Mouse (Mus musculus) CH12.LX (cell line): ENCODE data around the gene Megf11. TPM values are rescaled to one million over a fixed set of nuclear protein-coding genes. Genes with fewer than 3 reads are reported as not detected.

ENCODE experiments used
- DNase-seq: peaks from one replicate; pipeline ENCODE4 v3.0.0-alpha.2; 2013; ENCODE audit errors: extremely low read depth
- H3K27ac ChIP-seq: 2 replicates; pipeline ENCODE4 v1.5.1; 2012; ENCODE audit warnings: low read depth, mild to moderate bottlenecking, control low read depth, moderate library complexity; ENCODE audit not compliant: insufficient read depth
- H3K27me3 ChIP-seq: replicated peaks from 2 replicates; pipeline ENCODE3; 2012; ENCODE audit warnings: inconsistent platforms
- H3K36me3 ChIP-seq, 2 experiments: replicated peaks in 1 of 2; 2 replicates each; pipeline versions ENCODE3 to v1.6.1; 2012; ENCODE audit warnings: inconsistent platforms in 1 of 2, low read length in 1 of 2, mild to moderate bottlenecking in 1 of 2, mixed read lengths in 1 of 2, moderate library complexity in 1 of 2; ENCODE audit not compliant: control insufficient read depth in 1 of 2, insufficient read depth in 1 of 2
- H3K4me1 ChIP-seq, 2 experiments: 2 replicates each; pipeline ENCODE4 v1.6.1; 2012; ENCODE audit warnings: inconsistent platforms in 1 of 2, moderate library complexity in 1 of 2; ENCODE audit not compliant: insufficient read depth in 2 of 2, control insufficient read depth in 1 of 2
- H3K4me2 ChIP-seq: 2 replicates; pipeline ENCODE4 v1.6.1; 2012; ENCODE audit warnings: low read depth, mild to moderate bottlenecking, control low read depth; ENCODE audit not compliant: poor library complexity, insufficient read depth, severe bottlenecking
- H3K4me3 ChIP-seq, 3 experiments: fragments of 150-350 bp in 1 of 3; sonication (generic) in 1 of 3; replicated peaks in 1 of 3; 2 replicates each; pipeline versions ENCODE3 to v1.5.1; 2011 to 2012; ENCODE audit warnings: low read depth in 2 of 3, low read length in 2 of 3, mild to moderate bottlenecking in 2 of 3, moderate library complexity in 2 of 3, control low read depth in 1 of 3, improper control_type of control experiment in 1 of 3, inconsistent platforms in 1 of 3, mixed read lengths in 1 of 3; ENCODE audit not compliant: poor library complexity in 1 of 3
- H3K79me2 ChIP-seq: replicated peaks from 2 replicates; pipeline ENCODE4 v1.6.1; 2012; ENCODE audit warnings: mild to moderate bottlenecking, moderate library complexity; ENCODE audit not compliant: control insufficient read depth, poor library complexity, insufficient read depth, severe bottlenecking; ENCODE audit errors: extremely low read depth
- H3K9ac ChIP-seq: 2 replicates; pipeline ENCODE4 v1.6.1; 2012; ENCODE audit warnings: low read depth, mild to moderate bottlenecking, control low read depth, moderate library complexity; ENCODE audit not compliant: insufficient read depth
- H3K9me3 ChIP-seq: replicated peaks from 2 replicates; pipeline ENCODE3; 2012; ENCODE audit warnings: low read length, inconsistent platforms, mixed read lengths
- E2F4 ChIP-seq: IDR thresholded peaks from 2 replicates; pipeline ENCODE4 v1.6.1; 2011; ENCODE audit warnings: low read depth, low read length, improper control_type of control experiment; ENCODE audit not compliant: insufficient replicate concordance
- ELF1 ChIP-seq: IDR thresholded peaks from 2 replicates; pipeline ENCODE4 v1.6.1; 2014; ENCODE audit warnings: low read depth, mild to moderate bottlenecking, inconsistent platforms, low read length, improper control_type of control experiment
- EP300 ChIP-seq: IDR thresholded peaks from 2 replicates; pipeline ENCODE4 v1.6.1; 2011; ENCODE audit warnings: low read length, improper control_type of control experiment
- GABPA ChIP-seq: IDR thresholded peaks from 2 replicates; pipeline ENCODE4 v1.6.1; 2012; ENCODE audit warnings: low read depth, low read length, improper control_type of control experiment, inconsistent platforms; ENCODE audit not compliant: insufficient replicate concordance
- JUND ChIP-seq: conservative IDR thresholded peaks from 2 replicates; pipeline ENCODE4 v1.6.1; 2011; ENCODE audit warnings: low read depth, low read length, improper control_type of control experiment
- MAZ ChIP-seq: IDR thresholded peaks from 2 replicates; pipeline ENCODE4 v1.6.1; 2012; ENCODE audit warnings: low read depth, mild to moderate bottlenecking, inconsistent platforms, low read length, improper control_type of control experiment, moderate library complexity
- MEF2A ChIP-seq: IDR thresholded peaks from 2 replicates; pipeline ENCODE4 v1.6.1; 2014; ENCODE audit warnings: low read depth, mild to moderate bottlenecking, inconsistent platforms, low read length, improper control_type of control experiment, borderline replicate concordance
- MXI1 ChIP-seq: IDR thresholded peaks from 2 replicates; pipeline ENCODE4 v1.6.1; 2011; ENCODE audit warnings: mild to moderate bottlenecking, low read depth, low read length, improper control_type of control experiment
- NELFE ChIP-seq: IDR thresholded peaks from 2 replicates; pipeline ENCODE4 v1.6.1; 2011; ENCODE audit warnings: low read depth, low read length, improper control_type of control experiment
- NRF1 ChIP-seq: IDR thresholded peaks from 2 replicates; pipeline ENCODE4 v1.6.1; 2014; ENCODE audit warnings: low read depth, mild to moderate bottlenecking, inconsistent platforms, low read length, improper control_type of control experiment, moderate library complexity
- PAX5 ChIP-seq: IDR thresholded peaks from 2 replicates; pipeline ENCODE4 v1.6.1; 2012; ENCODE audit warnings: low read length, inconsistent platforms, mixed read lengths
- POLR2AphosphoS2 ChIP-seq: IDR thresholded peaks from 2 replicates; pipeline ENCODE4 v1.6.1; 2011; ENCODE audit warnings: low read depth, low read length, improper control_type of control experiment
- SMC3 ChIP-seq: IDR thresholded peaks from 2 replicates; pipeline ENCODE4 v1.6.1; 2011; ENCODE audit warnings: low read depth, low read length, improper control_type of control experiment
- UBTF ChIP-seq: IDR thresholded peaks from 2 replicates; pipeline ENCODE4 v1.6.1; 2012; ENCODE audit warnings: low read depth, mild to moderate bottlenecking, inconsistent platforms, low read length, improper control_type of control experiment, moderate library complexity
- USF1 ChIP-seq: IDR thresholded peaks from 2 replicates; pipeline ENCODE4 v1.6.1; 2014; ENCODE audit warnings: low read depth, mild to moderate bottlenecking, inconsistent platforms, low read length, improper control_type of control experiment
- ZNF384 ChIP-seq: IDR thresholded peaks from 2 replicates; pipeline ENCODE4 v1.6.1; 2012; ENCODE audit warnings: low read depth, low read length, improper control_type of control experiment, inconsistent platforms
- dilution Hi-C: fragments of 300-500 bp; cut with MboI; formaldehyde crosslinking; loops from 2 replicates; pipeline ENCODE4 v1.14.3; 2020; ENCODE audit warnings: low sequenced_read_pairs; ENCODE audit not compliant: extremely low pct_unique_long_range_greater_than_20kb, extremely low pct_ligation_motif_present
- in situ Hi-C: fragments of 300-500 bp; cut with MboI; formaldehyde crosslinking; loops from 3 replicates; pipeline ENCODE4 v1.14.3; 2019; ENCODE audit warnings: low sequenced_read_pairs, low pct_ligation_motif_present, low pct_unique_long_range_greater_than_20kb, mixed read lengths
- polyA plus RNA-seq: library from polyadenylated mRNA; unstranded; fragments of >175 nt; gene quantifications from 2 replicates; pipeline ENCODE4 v1.2.1, GENCODE M21; 2012; ENCODE audit warnings: low read depth; ENCODE audit not compliant: insufficient read length
- total RNA-seq, 2 experiments: library from RNA; depleted of rRNA; stranded (reverse); fragments of 300-350 nt in 1 of 2; fragments of >200 nt in 1 of 2; gene quantifications; 2 replicates each; pipeline ENCODE4 v1.2.3; 2012 to 2014

The Megf11 gene
- total and polyA plus RNA-seq, 3 experiments, result 0.04 to 0.59 TPM; not detected in 1

DNA sequence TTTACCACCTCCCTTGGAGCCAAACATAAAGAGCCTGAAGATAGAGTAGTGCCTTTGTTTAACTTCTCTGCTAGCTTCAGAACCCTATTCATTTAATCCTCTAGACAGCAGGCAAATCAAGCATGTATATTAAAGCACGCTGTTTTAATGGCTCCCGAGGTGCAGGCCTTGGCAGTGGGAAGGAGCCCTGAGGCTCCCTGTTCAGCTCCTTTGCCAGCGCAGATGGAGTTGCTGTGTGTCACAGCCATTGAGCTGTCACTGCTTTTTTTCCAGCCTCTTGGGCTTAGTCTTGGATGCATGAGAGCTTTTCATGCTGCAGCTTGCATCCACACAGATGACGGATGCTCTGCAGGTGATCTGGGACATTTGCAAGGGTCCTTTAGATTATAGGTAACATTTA, 81.1 kb downstream of the Megf11 start:
- Histone ChIP-seq H3K27me3 (peaks cover 2% of the 10 kb centered on the region), H3K4me3 (no peak overlapping the region), H3K4me1 (peaks cover 0 to 26% of the 10 kb centered on the region in 2 experiments; a peak in 2 of 4 replicates)
- in situ Hi-C loops, result no loop called here
- DNase-seq, result no peak
- no peak for TF ChIP-seq E2F4
- TF ChIP-seq, all 38 proteins: peak for 0
- no peak overlapping the region for H3K27ac ChIP-seq
- H3K9me3 ChIP-seq, result no peaks in the 10 kb centered on the region
- no peaks in the 10 kb centered on the region for H3K79me2 ChIP-seq
- no peak overlapping the region for H3K9ac ChIP-seq
- no peaks in the 10 kb centered on the region for H3K36me3 ChIP-seq
- dilution Hi-C loops, result no loop called here
- no peak overlapping the region for H3K4me2 ChIP-seq

DNA sequence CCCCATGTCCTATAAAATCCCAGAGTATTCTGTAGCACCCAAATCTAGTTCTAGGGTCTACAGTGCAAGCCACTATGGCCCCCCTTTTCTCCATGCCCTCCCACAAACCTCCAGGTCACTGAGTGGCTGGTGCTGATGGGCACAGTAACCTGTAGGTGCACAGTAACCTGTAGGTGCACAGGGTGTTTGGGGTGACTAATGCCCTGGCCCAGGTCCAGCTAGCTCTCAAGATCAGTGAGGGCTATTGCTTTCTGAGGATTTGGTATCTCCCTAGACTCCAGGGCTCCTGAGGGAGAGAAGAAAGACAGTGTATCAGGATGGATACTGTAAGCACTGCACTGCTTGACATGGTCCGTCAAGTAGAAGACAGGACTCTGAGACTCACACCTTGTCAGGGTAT, 85.4 kb downstream of the Megf11 start:
- peaks cover 5 to 35% of the 10 kb centered on the region in 2 experiments for H3K4me1 ChIP-seq
- no peak for DNase-seq
- in situ Hi-C loops (no loop called here), dilution Hi-C loops (no loop called here)
- H3K9ac ChIP-seq, result no peak overlapping the region
- no peak overlapping the region for H3K4me2 ChIP-seq
- no peak for TF ChIP-seq MAZ
- H3K27me3 ChIP-seq, result peaks cover 2% of the 10 kb centered on the region
- no peaks in the 10 kb centered on the region for H3K36me3 ChIP-seq
- no peaks in the 10 kb centered on the region for H3K79me2 ChIP-seq
- no peaks in the 10 kb centered on the region for H3K9me3 ChIP-seq
- no peak overlapping the region for H3K27ac ChIP-seq
- H3K4me3 ChIP-seq, result no peak overlapping the region

DNA sequence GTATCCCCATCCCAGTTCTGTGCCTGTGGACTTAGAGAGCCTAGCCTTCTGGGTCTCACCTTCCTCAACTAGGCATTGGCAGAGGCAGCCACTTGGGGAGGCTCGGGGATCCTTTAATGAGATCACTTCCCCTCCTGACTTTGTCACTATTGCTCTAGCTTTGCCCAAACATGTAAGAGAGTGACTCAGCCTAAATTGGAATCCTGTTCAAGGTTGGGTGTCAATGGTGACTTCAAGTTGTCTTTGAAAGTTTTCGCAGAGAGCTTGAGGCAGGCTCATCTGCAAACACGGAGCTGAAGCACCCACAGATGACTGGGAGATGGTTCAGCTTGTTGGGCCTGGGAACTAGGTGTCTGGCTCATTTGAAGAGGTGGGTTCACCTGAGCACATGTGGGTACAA, 85.9 kb downstream of the Megf11 start:
- H3K9ac ChIP-seq, result no peak overlapping the region
- H3K36me3 ChIP-seq, result no peaks in the 10 kb centered on the region
- H3K4me2 ChIP-seq, result no peak overlapping the region
- in situ Hi-C loops, result no loop called here
- H3K27ac ChIP-seq, result no peak overlapping the region
- no peak overlapping the region for H3K4me3 ChIP-seq
- DNase-seq, result no peak
- TF ChIP-seq PAX5 (no peak), EP300 (no peak), UBTF (no peak), SMC3 (no peak), MXI1 (no peak), POLR2AphosphoS2 (no peak), JUND (no peak), GABPA (no peak), MAZ (no peak), ZNF384 (no peak), NRF1 (no peak), MEF2A (no peak), ELF1 (no peak), USF1 (no peak), NELFE (no peak)
- H3K9me3 ChIP-seq, result no peaks in the 10 kb centered on the region
- H3K79me2 ChIP-seq, result no peaks in the 10 kb centered on the region
- no peaks in the 10 kb centered on the region for H3K27me3 ChIP-seq
- dilution Hi-C loops, result no loop called here
- H3K4me1 ChIP-seq, result peaks cover 5 to 35% of the 10 kb centered on the region in 2 experiments
